Mouse (Mus musculus) ES-E14 (cell line): Measurements from ENCODE around the gene Csrnp3.

Experiments
- CHD2 ChIP-seq: IDR thresholded peaks from 2 replicates; pipeline ENCODE4 v1.6.1; 2014; ENCODE audit warnings: mild to moderate bottlenecking, low read depth, low read length, inconsistent platforms
- HCFC1 ChIP-seq: IDR thresholded peaks from 2 replicates; pipeline ENCODE4 v1.6.1; 2012; ENCODE audit warnings: low read length, inconsistent platforms, borderline replicate concordance; ENCODE audit not compliant: insufficient read depth
- MAFK ChIP-seq: IDR thresholded peaks from 2 replicates; pipeline ENCODE4 v1.6.1; 2014; ENCODE audit warnings: mild to moderate bottlenecking, low read depth, low read length, inconsistent platforms; ENCODE audit not compliant: insufficient read depth
- ZNF384 ChIP-seq: IDR thresholded peaks from 2 replicates; pipeline ENCODE4 v1.6.1; 2012; ENCODE audit warnings: low read depth, low read length, inconsistent platforms

DNA sequence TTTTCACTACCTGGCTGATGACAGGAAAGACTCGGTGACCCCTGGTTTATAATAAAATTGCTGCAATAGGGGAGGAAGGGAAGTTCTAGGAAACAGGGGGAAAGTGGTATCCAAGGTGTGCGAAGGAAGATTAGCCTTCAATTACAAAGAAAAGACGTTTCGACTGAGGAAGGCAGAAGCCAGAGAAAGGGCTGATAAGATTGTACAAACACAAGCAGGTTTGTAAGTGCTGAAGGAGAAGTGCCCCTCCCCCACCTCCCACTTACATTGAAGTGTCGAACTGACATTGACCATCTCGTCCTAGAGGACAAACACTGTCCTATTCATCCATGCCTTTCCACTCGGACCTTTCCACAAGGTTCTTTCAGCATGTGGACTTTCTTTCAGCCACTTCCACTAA is 70.4 kb downstream of the Csrnp3 start:
- TF ChIP-seq ZNF384 (no peak), HCFC1 (no peak), MAFK (no peak), CHD2 (no peak)
